Mouse (Mus musculus) midbrain, embryonic 15.5 days (tissue): ENCODE measurements around the gene Klk10. TPM values are rescaled to one million over a fixed set of nuclear protein-coding genes. Genes with fewer than 3 reads are reported as not detected.

Experiments
- ATAC-seq: fragments of 200-750 bp; cut with Nextera tagmentation; replicated peaks from 2 replicates; pipeline ENCODE4 v1.8.0; 2017; ENCODE audit warnings: moderate TSS enrichment
- H3K27ac ChIP-seq: fragments of 300-500 bp; sonication (generic); 2 replicates; pipeline ENCODE4 v1.5.1; 2015; ENCODE audit warnings: mild to moderate bottlenecking, inconsistent platforms
- H3K27me3 ChIP-seq: fragments of 300-500 bp; sonication (generic); replicated peaks from 2 replicates; pipeline ENCODE4 v1.6.1; 2015; ENCODE audit warnings: inconsistent platforms
- H3K36me3 ChIP-seq: fragments of 300-500 bp; sonication (generic); replicated peaks from 2 replicates; pipeline ENCODE4 v1.6.1; 2015; ENCODE audit warnings: inconsistent platforms
- H3K4me1 ChIP-seq: fragments of 300-500 bp; sonication (generic); 2 replicates; pipeline ENCODE4 v1.6.1; 2015; ENCODE audit warnings: inconsistent platforms
- H3K4me2 ChIP-seq: fragments of 300-500 bp; sonication (generic); 2 replicates; pipeline ENCODE4 v1.6.1; 2015; ENCODE audit warnings: inconsistent platforms, mild to moderate bottlenecking, moderate library complexity
- H3K4me3 ChIP-seq: fragments of 300-500 bp; sonication (generic); 2 replicates; pipeline ENCODE4 v1.5.1; 2015; ENCODE audit warnings: mild to moderate bottlenecking, inconsistent platforms
- H3K9ac ChIP-seq: fragments of 300-500 bp; sonication (generic); 2 replicates; pipeline ENCODE4 v1.6.1; 2015; ENCODE audit warnings: mild to moderate bottlenecking, inconsistent platforms
- H3K9me3 ChIP-seq: fragments of 300-500 bp; sonication (generic); 2 replicates; pipeline ENCODE4 v1.6.1; 2016; ENCODE audit warnings: inconsistent platforms
- WGBS: fragments of 180-500 bp; shearing (Covaris S2); methylation state at CpG from one replicate; pipeline ENCODE4 v1.1.7; 2015; ENCODE audit warnings: mixed read lengths; 5-methylcytosine and 5-hydroxymethylcytosine counted together
- polyA plus RNA-seq: library from polyadenylated mRNA; unstranded; fragments of >200 nt; fragmentation: Nextera tagmentation; extraction: Ambion mirVana; gene quantifications from 2 replicates; pipeline ENCODE4 v1.2.1, GENCODE M21; 2015

The Klk10 gene
- polyA plus RNA-seq, 1 experiment from 2014 or later, result 0.12 TPM

DNA sequence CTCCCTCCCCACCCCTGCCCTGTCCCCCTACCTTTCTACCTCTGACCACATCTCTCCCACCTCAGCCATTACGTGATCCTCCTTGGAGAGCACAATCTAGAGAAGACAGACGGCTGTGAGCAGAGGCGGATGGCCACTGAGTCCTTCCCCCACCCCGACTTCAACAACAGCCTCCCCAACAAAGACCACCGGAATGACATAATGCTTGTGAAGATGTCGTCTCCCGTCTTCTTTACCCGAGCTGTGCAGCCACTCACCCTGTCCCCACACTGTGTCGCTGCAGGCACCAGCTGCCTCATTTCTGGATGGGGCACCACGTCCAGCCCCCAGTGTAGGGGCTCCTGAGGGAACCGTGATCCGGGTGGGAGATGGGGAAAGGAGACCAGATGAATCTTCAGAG is 3.4 kb upstream of the Klk10 start:
- Histone ChIP-seq H3K36me3 (no peaks in the 10 kb centered on the region), H3K4me3 (no peak overlapping the region), H3K27ac (no peak overlapping the region), H3K4me1 (peaks cover 2% of the 10 kb centered on the region; the same call in 1 of the 2 replicates), H3K27me3 (no peaks in the 10 kb centered on the region), H3K4me2 (no peak overlapping the region), H3K9ac (no peak overlapping the region), H3K9me3 (no peaks in the 10 kb centered on the region)
- ATAC-seq, result no peak
- 91% methylated on average over 12 of the region's 12 CpGs for WGBS

DNA sequence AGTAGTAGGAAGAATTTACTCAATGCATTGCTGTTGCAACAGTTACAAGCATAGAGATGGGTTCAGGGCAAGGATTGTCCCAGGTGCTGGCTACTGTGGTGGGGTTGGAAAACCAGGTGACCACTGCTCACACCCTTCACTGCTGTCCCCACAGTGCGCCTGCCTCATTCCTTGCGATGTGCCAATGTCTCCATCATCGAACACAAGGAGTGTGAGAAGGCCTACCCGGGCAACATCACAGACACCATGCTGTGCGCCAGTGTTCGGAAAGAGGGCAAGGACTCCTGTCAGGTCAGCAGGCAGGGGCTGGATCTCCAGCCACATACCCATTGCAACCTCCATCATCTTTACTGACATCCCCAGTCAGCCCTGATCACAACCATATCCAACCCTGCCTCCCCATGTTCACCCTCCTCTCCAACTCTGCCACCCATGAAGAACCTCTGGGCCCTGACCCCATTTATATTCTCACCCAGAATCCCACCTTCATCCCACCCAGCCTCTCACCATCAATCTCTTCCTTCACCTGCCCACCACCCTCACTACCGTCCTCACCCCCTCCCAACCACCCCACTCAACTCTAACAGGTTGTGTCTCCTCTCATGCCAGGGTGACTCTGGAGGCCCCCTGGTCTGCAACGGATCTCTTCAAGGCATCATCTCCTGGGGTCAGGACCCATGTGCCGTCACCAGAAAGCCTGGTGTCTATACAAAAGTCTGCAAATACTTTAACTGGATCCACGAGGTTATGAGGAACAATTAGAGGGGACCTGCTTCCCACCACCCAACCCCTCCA is 2.5 kb upstream of the Klk10 start:
- Histone ChIP-seq H3K4me2 (no peak overlapping the region), H3K27me3 (peaks cover 3% of the 10 kb centered on the region; the same call in 1 of the 2 replicates), H3K4me3 (no peak overlapping the region), H3K9ac (no peak overlapping the region), H3K9me3 (no peaks in the 10 kb centered on the region), H3K4me1 (peaks cover 7% of the 10 kb centered on the region), H3K27ac (no peak overlapping the region), H3K36me3 (no peaks in the 10 kb centered on the region)
- ATAC-seq, result no peak
- 91% methylated on average over 10 of the region's 10 CpGs for WGBS

DNA sequence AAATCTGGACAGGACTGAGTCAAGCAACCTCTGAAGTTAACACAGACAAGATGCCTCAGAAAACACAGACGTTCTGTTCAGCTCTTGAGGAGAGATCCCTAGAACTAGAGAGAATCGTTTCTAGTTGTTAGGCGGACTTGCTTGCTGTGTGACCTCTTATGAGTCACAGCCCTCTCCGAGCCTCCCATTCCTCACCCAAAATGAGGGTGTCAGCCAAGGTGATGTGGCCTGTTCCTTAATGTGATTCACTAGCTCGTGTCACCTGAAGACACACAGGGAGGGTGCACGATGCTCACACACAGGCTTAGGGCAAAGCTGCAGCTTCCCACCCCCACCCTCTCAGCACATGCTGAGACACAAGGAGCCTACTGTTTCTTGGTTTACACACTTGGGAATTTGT is 594 bp upstream of the Klk10 start:
- peaks cover 7% of the 10 kb centered on the region for H3K4me1 ChIP-seq
- ATAC-seq, result no peak
- H3K27me3 ChIP-seq, result peaks cover 6% of the 10 kb centered on the region; the same call in 1 of the 2 replicates
- H3K9me3 ChIP-seq, result no peaks in the 10 kb centered on the region
- H3K4me3 ChIP-seq, result no peak overlapping the region
- no peak overlapping the region for H3K4me2 ChIP-seq
- no peak overlapping the region for H3K27ac ChIP-seq
- no peaks in the 10 kb centered on the region for H3K36me3 ChIP-seq
- WGBS, result 77% methylated on average over 6 of the region's 6 CpGs
- no peak overlapping the region for H3K9ac ChIP-seq

DNA sequence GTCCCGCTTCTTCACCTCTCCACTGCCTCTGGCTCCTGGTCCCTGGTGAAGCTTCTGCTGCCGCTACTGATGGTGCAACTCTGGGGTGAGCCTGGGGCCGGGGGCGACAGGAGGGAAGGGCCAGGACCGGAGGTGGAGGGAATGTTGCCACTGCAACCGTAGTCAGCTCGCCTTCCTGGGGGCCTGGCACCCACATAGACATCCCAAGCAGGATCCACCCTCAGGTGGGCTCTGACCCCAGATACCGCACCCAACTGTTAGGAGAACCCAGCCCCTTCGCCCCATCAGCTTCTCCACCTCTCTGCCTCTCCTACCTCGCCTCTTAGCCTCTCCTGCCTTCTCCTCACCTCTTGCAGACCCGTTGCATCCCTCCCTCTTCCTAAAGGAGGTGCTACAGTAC is 706 bp downstream of the Klk10 start:
- Histone ChIP-seq H3K27me3 (peaks cover 6% of the 10 kb centered on the region; the same call in 1 of the 2 replicates), H3K27ac (no peak overlapping the region), H3K4me1 (peaks cover 7% of the 10 kb centered on the region), H3K9me3 (no peaks in the 10 kb centered on the region), H3K9ac (no peak overlapping the region), H3K4me3 (no peak overlapping the region), H3K4me2 (no peak overlapping the region), H3K36me3 (no peaks in the 10 kb centered on the region)
- ATAC-seq, result no peak
- WGBS, result 90% methylated on average over 11 of the region's 11 CpGs

DNA sequence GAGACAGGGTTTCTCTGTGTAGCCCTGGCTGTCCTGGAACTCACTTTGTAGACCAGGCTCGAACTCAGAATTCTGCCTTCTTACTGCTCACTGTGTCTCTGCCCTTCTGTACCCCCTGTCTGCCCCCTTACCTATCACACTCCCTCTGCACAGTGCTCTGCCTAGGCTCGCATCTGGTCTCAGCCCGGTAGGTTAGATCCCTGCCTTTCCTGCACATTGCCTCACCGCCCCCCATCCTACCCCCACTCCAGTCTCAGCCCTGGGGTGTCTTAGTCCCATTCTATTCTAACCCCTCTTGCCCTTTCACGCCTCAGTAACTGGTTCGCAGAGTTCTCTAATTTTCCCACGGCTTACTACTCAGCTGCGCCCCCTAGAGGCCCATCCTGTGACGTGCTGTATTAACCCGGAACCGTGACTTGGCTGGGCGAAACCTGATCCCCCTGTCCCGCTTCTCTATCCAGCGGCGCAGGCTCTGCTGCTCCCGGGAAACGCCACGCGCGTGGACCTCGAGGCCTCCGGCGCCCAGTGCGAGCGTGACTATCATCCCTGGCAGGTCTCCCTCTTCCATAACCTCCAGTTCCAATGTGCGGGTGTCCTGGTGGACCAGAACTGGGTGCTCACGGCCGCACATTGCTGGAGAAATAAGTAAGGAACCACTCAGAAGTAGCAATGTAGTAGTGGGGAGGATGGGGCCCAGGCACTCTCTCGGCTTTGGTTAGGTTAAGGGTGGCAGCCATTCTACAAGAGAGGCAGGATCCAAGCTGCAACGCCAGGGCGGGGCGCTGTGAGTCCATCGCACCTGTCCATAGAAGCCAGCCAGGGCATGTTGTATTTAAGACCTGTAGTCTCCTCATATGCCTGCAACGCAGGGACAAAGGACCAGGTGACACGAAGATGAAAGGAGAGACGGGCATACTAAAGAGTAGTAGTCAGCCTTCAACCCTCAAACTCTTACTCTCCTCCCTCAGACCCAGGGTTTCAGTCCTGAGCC is 1.7 kb downstream of the Klk10 start:
- ATAC-seq, result peak; percentile 76
- WGBS, result 8% methylated on average over 36 of the region's 36 CpGs
- no peaks in the 10 kb centered on the region for H3K36me3 ChIP-seq

DNA sequence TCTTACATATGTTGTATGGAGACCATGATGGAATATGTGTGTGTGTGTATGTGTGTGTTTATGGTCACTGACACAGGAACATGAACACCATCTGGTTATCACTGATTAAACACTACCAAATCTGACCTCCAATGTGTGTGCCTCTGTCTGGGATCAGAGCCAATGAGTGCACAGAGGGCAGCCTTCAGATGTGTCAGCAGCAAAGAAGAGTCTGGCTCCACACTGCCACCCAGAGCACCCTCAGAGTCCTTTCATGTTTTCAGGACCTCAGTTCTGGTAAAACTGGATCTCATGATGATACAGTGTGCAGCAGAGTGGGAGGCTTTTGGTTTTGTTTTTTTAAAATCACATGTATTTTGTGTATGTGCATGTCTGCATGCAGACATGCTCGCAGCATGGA is 4.5 kb downstream of the Klk10 start:
- Histone ChIP-seq H3K4me2 (no peak overlapping the region), H3K9ac (no peak overlapping the region), H3K36me3 (no peaks in the 10 kb centered on the region), H3K4me3 (no peak overlapping the region), H3K27me3 (peaks cover 6% of the 10 kb centered on the region; the same call in 1 of the 2 replicates), H3K27ac (no peak overlapping the region), H3K4me1 (peaks cover 7% of the 10 kb centered on the region), H3K9me3 (no peaks in the 10 kb centered on the region)
- 89% methylated on average over 1 of the region's 1 CpGs for WGBS
- ATAC-seq, result no peak

More for the DNA sequence above, 1.7 kb downstream of the Klk10 start:
- H3K4me1 ChIP-seq, result peaks cover 7% of the 10 kb centered on the region
- H3K4me2 ChIP-seq, result peak overlapping the region; percentile 72
- no peak overlapping the region for H3K27ac ChIP-seq
- H3K9me3 ChIP-seq, result no peaks in the 10 kb centered on the region
- H3K27me3 ChIP-seq, result peaks cover 6% of the 10 kb centered on the region; the same call in 1 of the 2 replicates
- peak overlapping the region; percentile 35 for H3K4me3 ChIP-seq
- peak overlapping the region; percentile 48 for H3K9ac ChIP-seq

DNA sequence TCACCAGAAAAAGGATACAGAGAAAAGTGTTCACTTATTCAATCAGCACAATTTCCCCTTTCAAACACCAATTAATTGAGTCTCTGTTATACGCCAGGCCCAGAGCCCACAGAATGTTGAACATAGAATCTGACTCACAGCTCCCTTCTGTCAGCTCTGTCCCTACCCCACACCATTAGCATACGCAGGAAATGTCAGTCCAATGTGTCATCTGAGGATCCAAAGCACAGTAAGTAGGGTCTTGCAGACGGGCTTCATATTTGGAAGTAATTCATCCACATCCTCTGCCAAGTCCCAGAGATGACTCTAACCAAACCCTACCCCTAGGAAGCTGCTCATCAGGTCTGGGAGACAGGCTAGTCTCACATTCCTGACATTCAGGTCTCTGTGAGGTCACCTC is 7.3 kb downstream of the Klk10 start:
- Histone ChIP-seq H3K9me3 (no peaks in the 10 kb centered on the region), H3K4me1 (no peaks in the 10 kb centered on the region), H3K27ac (no peak overlapping the region), H3K4me2 (no peak overlapping the region), H3K4me3 (no peak overlapping the region), H3K27me3 (peaks cover 5% of the 10 kb centered on the region; the same call in 1 of the 2 replicates), H3K36me3 (no peaks in the 10 kb centered on the region), H3K9ac (no peak overlapping the region)
- ATAC-seq, result no peak
- WGBS, result 71% methylated on average over 3 of the region's 3 CpGs

DNA sequence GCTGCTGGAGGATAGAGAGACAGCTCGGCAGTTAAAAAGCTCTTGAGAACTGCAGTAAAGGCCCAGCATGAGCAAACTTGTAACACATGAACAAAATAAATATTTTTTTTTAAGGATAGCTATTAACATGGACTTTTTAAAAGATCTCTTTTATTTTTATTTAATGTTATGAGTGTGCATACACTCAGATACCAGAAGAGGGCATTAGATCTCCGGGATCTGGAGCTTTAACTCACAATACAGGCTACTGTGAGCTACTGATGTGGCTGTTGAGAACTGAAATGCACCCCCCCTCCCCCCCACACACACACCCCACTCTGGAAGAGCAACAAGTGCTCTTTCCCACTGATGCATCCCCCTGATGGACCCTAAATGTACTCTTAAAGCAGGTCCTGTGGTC is 8.5 kb downstream of the Klk10 start:
- Histone ChIP-seq H3K27me3 (no peaks in the 10 kb centered on the region), H3K36me3 (no peaks in the 10 kb centered on the region), H3K27ac (no peak overlapping the region), H3K4me2 (no peak overlapping the region), H3K9me3 (no peaks in the 10 kb centered on the region), H3K4me1 (no peaks in the 10 kb centered on the region), H3K9ac (no peak overlapping the region), H3K4me3 (no peak overlapping the region)
- 83% methylated on average over 2 of the region's 2 CpGs for WGBS
- no peak for ATAC-seq

DNA sequence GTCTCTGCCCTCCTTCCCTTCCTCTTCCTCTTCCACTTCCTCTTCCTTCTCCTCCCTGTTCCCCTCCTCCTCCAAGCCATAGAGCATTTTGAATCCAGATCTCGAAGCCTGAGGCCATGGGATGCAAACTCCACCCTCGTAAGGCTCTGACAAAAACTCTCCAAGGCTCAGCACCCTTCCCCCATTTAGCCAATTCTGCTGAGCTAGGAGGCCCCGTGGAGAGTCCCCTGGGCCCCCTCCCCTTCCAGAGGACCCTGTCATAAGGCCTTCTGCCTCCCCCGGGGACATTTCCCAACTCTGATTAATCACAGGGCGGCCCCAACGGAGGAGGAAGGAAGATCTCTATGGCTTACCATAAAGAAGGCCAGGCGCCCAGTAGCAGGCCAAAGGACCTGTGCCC is 10.8 kb downstream of the Klk10 start, which contains the start of gene Klk9:
TSS of gene Klk9 (plus strand) at position 301 of the 400 bp plus-strand sequence.
- Histone ChIP-seq H3K4me3 (no peak within 1 kb of the TSS), H3K9ac (no peak within 1 kb of the TSS), H3K4me2 (no peak within 1 kb of the TSS), H3K36me3 (no peaks in the 10 kb centered on the region), H3K4me1 (peaks cover 10% of the 10 kb centered on the region), H3K9me3 (no peaks in the 10 kb centered on the region), H3K27me3 (peaks cover 13% of the 10 kb centered on the region), H3K27ac (no peak within 1 kb of the TSS)
- ATAC-seq, result no peak
- WGBS, result 78% methylated on average over 7 of the region's 7 CpGs

DNA sequence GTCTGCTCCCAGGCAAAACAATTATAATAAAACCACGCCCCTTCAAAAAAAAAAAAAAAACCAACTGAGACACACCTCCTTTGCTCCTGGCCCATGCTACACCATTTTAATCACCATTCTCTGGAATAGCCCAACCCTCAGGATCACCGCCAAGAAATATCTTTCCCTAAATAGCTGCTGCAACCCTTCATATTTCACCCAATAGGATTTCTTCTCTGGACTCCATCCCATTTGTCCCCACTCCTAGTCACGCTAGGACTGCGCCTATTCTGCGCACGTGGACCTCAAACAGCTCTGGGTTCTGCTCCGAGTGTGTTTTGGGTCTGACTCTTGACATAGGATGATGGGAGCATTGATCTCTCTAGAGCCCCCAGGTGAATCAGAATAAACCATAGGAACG is 15.5 kb downstream of the Klk10 start:
- H3K9ac ChIP-seq, result peak overlapping the region; percentile 20; the same call in 1 of the 2 replicates
- peak overlapping the region; percentile 45 for H3K4me3 ChIP-seq
- H3K36me3 ChIP-seq, result no peaks in the 10 kb centered on the region
- no peaks in the 10 kb centered on the region for H3K9me3 ChIP-seq
- peaks cover 28% of the 10 kb centered on the region for H3K27me3 ChIP-seq
- no peak overlapping the region for H3K27ac ChIP-seq
- peak overlapping the region; percentile 74 for H3K4me2 ChIP-seq
- WGBS, result 8% methylated on average over 8 of the region's 8 CpGs
- peak; percentile 48 for ATAC-seq
- H3K4me1 ChIP-seq, result peaks cover 21% of the 10 kb centered on the region

DNA sequence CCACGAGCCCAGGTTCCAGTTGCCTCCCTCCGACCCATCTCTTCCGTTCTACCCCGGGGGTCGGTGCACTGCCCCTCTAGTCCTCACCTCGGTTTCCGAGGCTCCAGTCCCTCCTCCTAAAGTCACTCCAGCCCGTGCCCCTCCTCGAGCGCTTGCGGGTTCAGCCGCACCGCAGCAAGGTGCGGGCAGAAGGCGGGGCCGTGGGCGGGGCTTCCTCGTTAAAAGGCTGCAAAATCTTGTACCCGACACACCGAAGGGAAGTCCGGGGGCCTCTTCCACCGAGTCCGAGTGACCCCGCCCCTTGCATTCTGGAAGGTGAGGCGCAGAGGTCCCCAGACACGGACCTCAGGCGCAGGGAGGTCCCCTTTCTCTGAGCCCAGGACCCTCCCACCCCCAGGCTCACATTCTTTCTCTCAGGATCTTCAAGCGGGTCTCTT is 16.5 kb downstream of the Klk10 start, which contains the start of gene Klk8:
TSS of gene Klk8 (plus strand) at position 245 of the 437 bp plus-strand sequence.
- Histone ChIP-seq H3K36me3 (no peaks in the 10 kb centered on the region), H3K9ac (peak within 1 kb of the TSS; percentile 20), H3K4me3 (peak within 1 kb of the TSS; percentile 45), H3K27ac (no peak within 1 kb of the TSS), H3K4me1 (peaks cover 21% of the 10 kb centered on the region), H3K27me3 (peaks cover 28% of the 10 kb centered on the region), H3K9me3 (no peaks in the 10 kb centered on the region), H3K4me2 (peak within 1 kb of the TSS; percentile 74)
- WGBS, result under 1% methylated on average over 28 of the region's 28 CpGs
- ATAC-seq, result peak; percentile 70
